Mouse (Mus musculus) right cerebral cortex, adult 2 months (tissue): ENCODE measurements at regions not wholly inside any gene's neighbourhood (a gene's known extent, or its start where the extent isn't known, plus 50 kb on each side); places are given as distances from the start of the nearest gene placed in this dataset.
A peak's percentile ranks its signal among the peaks of the same experiment; 100 is the strongest.

Experiments
- DNase-seq, 2 experiments: peaks; one replicate each; pipeline ENCODE4 v3.0.0; 2021 to 2022; ENCODE audit warnings: low spot score in 2 of 2

GRCm38 (mm10) chr2:50642198-50642597, 345.6 kb upstream of the Mmadhc start:
- DNase-seq: no peak

- DNase-seq: no peak
These were observed 339.3 kb upstream of the Mmadhc start for GRCm38 (mm10) chr2:50635896-50636295.

GRCm38 (mm10) chr2:50631786-50632185, 335.2 kb upstream of the Mmadhc start:
- DNase-seq: no peak

DNA sequence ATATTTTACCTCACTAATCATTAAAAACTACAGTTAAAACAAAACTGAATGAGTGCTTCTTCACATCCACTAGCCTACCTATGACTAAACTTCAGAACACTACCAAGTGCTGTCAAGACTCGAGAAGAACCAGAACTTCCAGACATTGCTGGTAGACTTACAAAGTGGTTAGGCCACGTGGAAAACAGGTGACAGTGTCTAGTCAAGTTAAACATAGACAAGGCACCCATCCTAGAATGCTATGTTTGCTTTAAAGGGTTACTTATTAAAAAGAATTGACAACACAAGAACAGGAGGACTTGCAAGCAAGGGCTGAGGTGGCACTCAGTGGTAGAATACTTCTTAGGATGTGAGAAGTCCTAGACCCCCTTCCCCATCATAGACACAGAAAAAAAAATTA, 330.9 kb upstream of the Mmadhc start:
- no peak for DNase-seq

GRCm38 (mm10) chr2:50625233-50625749, 328.7 kb upstream of the Mmadhc start:
- DNase-seq: no peak

GRCm38 (mm10) chr2:50609086-50609485, 312.5 kb upstream of the Mmadhc start:
- peak; percentile 8 for DNase-seq

DNA sequence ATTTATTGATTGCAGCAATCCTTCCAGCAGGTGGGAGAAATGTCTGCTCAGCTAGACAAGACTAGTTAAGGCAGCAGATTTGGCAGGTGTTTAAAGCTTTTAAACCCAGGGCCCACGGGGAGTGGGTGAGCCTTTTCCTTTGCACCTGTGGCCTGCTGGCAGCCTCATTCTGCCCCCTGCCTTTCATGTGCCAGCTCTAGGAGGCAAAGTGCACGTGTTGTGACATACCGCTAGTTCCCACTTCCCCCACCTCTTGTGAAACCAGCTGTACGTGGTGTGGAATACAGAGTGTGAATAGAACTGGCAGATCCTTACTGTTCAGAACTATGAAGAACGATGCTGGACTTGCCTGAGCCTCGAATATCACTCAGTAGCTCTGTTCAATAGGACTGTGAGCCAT, 292.6 kb upstream of the Mmadhc start:
- DNase-seq: no peak

- DNase-seq: no peak
These were observed 292.1 kb upstream of the Mmadhc start for GRCm38 (mm10) chr2:50588652-50589051.

DNA sequence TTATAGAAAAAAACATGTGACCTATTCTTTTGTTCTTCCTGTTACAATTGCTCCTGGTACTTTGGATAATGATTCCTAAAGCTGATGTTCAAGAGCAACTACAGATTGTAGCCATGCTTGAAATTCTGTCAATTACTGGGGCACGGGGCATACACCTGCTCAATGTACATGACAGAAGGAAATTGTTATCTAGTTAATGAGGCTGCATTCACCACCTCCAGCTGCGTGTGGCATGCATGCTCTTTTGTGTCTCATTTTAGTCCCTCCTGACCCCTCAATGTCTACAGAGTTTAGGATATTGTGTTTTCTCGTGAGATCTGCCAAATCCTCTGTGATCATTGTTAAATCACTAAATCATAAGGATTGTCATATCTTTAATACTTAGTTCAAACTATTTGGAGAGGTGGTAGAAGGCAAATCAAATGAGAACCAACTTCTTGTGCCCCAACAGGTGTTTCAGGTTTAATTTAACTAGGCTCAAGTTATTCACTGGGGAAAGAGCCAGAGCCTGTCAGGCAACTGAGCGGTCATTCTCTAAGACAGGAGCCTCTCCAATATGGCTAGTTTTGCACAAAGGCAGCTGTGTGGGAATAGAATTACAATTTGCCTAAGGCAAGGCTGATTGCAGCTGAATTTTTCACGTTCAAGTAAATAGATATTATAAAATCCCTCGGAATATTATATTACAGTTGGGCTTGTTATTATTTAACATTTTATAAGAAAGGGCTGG, 289.9 kb upstream of the Mmadhc start:
- no peak for DNase-seq

DNA sequence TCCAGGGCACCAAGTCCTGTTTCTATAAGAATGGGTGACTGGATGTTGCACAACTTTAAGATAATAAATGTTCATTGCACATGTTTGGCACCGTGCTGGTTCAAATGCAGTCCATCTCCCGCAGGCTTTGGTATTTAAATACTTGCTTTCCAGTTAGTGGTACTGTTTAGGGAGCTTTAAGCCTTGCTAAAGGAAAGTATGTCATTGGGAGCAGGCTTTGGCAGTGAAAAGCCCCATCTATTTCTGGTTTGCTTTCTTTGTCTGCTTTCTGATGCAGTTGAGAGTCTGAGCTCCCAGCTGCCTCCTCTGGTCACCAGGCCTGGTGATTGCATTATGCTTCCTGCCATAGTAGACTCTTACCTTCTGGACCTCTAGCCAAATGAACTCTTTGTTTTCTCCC, 283.0 kb upstream of the Mmadhc start:
- DNase-seq: no peak

DNA sequence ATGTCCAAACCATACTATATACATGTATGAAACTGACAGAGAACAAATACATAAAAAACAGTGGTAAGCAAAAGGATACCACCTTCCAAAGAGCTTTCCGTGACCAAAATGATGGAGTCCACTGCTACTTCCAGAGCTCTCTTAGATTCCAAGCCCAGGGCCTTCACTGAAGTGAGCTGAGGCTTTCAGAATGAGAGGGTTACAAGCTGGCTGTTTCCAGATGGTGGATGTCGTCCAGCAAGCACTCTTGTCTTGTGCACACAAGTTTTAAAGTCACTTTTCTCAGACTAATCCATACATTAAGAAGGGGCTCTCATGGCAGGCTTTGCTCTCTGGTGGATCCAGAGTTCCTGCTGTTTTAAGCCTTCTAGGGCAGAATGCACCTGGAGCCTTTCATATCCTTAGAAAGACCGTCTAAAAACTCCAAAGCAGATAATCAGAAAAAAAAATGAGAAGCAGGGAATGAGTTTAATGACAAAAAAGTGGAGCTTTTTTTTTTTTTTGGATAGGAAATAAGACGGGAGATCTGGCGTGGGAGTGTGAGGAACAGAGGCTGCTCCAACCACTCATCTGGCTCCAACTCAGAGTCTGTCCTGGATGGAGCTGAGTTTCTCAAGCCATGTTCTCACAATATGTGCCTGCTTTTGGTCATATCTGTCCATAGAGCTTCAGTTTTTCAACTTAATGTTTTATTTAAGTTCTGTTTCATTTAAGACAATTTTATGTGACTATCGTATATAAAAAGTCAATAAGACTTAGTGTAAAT, 281.9 kb upstream of the Mmadhc start:
- no peak for DNase-seq

- DNase-seq: no peak
These were observed 281.1 kb upstream of the Mmadhc start for GRCm38 (mm10) chr2:50577736-50578135.

DNA sequence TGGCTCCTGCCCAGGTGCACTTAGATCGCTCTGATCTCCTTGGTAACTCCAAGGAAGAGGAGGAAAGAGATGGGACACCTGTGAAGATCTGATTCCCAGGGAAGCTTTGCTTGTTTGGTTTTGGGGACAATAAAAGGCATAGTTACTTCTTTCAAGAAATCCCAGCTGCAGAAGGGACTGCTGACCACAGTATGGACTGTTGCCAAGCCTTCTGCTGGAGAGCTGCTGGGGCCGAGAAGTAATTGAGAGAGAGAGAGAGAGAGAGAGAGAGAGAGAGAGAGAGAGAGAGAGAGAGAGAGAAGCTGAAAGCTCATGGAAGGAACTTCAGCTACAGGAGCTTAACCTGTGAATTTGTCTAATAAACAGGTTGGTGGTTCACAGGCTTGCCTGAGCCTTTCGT, 276.9 kb upstream of the Mmadhc start:
- DNase-seq: no peak

- no peak for DNase-seq
These were observed 274.4 kb upstream of the Mmadhc start for GRCm38 (mm10) chr2:50571021-50571420.

- DNase-seq: no peak
These were observed 273.1 kb upstream of the Mmadhc start for GRCm38 (mm10) chr2:50569502-50570285.

- no peak for DNase-seq
These were observed 272.3 kb upstream of the Mmadhc start for GRCm38 (mm10) chr2:50568777-50569501.

DNA sequence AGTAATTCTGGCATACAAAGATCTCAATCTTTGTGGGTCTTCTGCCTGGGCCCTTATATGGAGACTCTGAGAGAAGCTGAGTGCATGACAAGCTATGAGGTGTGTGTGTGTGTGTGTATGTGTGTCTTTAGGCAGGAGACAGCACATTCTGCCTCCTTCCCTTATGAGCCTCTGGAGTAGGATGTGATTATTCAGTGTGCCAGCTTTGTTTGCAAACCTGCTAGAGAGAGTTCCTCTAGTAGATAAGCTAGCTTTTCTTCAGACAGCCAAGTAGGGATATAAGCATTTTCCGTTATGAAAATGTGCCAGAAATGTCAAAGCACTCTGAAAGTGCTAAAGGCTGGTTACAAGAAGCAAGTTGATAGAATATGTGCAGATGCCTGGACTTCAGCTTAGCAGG, 270.9 kb upstream of the Mmadhc start:
- DNase-seq: no peak

- no peak for DNase-seq
These were observed 257.4 kb upstream of the Mmadhc start for GRCm38 (mm10) chr2:50554031-50554430.

GRCm38 (mm10) chr2:50552437-50552836, 255.8 kb upstream of the Mmadhc start:
- DNase-seq: no peak

GRCm38 (mm10) chr2:50549871-50550270, 253.3 kb upstream of the Mmadhc start:
- DNase-seq: no peak

DNA sequence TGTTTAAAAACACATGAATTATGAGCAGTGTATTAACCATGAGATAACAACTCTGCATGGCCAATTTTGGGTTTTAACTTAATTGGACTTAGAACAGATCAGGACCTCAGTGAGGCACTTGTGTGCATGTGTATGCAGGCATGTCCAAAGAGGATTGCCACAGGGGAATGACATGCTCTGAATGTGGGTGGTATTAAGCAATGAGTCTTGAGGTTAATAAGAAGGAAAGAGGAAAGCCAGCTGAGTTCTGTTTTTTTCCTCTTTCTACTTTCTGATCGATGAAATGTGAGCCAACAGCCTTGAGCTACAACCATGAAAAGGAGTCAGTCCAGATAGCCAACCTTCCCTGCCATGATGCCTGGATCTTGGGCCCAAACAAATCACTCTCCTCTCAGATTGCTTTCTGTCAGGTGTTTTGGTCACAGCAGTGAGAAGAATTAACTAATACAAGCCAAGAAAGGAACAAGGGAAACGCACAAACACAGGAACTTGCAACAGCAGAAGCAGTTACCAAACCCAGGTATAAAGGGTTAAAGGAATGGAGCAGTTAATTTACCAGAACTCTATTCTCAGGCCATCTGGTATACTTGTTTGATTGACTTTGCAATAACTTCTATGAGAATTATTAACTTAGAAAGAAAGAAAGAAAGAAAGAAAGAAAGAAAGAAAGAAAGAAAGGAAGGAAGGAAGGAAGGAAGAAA, 243.3 kb upstream of the Mmadhc start:
- no peak for DNase-seq
